Mouse (Mus musculus) ES-E14 (cell line): ENCODE results near the gene Mapk10. TPM values are rescaled to one million over a fixed set of nuclear protein-coding genes. Genes with fewer than 3 reads are reported as not detected.

Source experiments
- DNase-seq: peaks from one replicate; pipeline ENCODE4 v3.0.0-alpha.2; 2013; ENCODE audit warnings: low read depth, low spot score
- H3K27ac ChIP-seq: 2 replicates; pipeline ENCODE4 v1.5.1; 2012; ENCODE audit warnings: low read depth, mild to moderate bottlenecking, low read length, moderate library complexity, mixed read lengths; ENCODE audit not compliant: poor library complexity, insufficient read depth, severe bottlenecking
- H3K36me3 ChIP-seq: 2 replicates; pipeline ENCODE4 v1.6.1; 2012; ENCODE audit warnings: mild to moderate bottlenecking, low read length, moderate library complexity, mixed read lengths; ENCODE audit not compliant: control insufficient read depth, poor library complexity, insufficient read depth, severe bottlenecking
- H3K4me1 ChIP-seq, 2 experiments: fragments of 150-350 bp in 1 of 2; sonication (generic) in 1 of 2; 2 replicates each; pipeline ENCODE4 v1.6.1; 2012; ENCODE audit warnings: low read length in 2 of 2, mild to moderate bottlenecking in 1 of 2, mixed read lengths in 1 of 2; ENCODE audit not compliant: control insufficient read depth in 2 of 2, insufficient read depth in 2 of 2, poor library complexity in 1 of 2
- H3K4me3 ChIP-seq, 2 experiments: fragments of 150-350 bp in 1 of 2; sonication (generic) in 1 of 2; 2 replicates each; pipeline ENCODE4 v1.5.1; 2012; ENCODE audit warnings: low read length in 2 of 2, low read depth in 1 of 2, mild to moderate bottlenecking in 1 of 2, mixed read lengths in 1 of 2; ENCODE audit not compliant: insufficient read depth in 1 of 2, poor library complexity in 1 of 2, severe bottlenecking in 1 of 2
- H3K9ac ChIP-seq: 2 replicates; pipeline ENCODE4 v1.6.1; 2012; ENCODE audit warnings: low read depth, mild to moderate bottlenecking, low read length, mixed read lengths; ENCODE audit not compliant: poor library complexity, insufficient read depth, severe bottlenecking
- H3K9me3 ChIP-seq: fragments of 150-350 bp; sonication (generic); 2 replicates; pipeline ENCODE4 v1.6.1; 2012; ENCODE audit warnings: low read depth, mild to moderate bottlenecking, low read length; ENCODE audit not compliant: control insufficient read depth, insufficient read depth
- CHD2 ChIP-seq: IDR thresholded peaks from 2 replicates; pipeline ENCODE4 v1.6.1; 2014; ENCODE audit warnings: mild to moderate bottlenecking, low read depth, low read length, inconsistent platforms
- HCFC1 ChIP-seq: IDR thresholded peaks from 2 replicates; pipeline ENCODE4 v1.6.1; 2012; ENCODE audit warnings: low read length, inconsistent platforms, borderline replicate concordance; ENCODE audit not compliant: insufficient read depth
- MAFK ChIP-seq: IDR thresholded peaks from 2 replicates; pipeline ENCODE4 v1.6.1; 2014; ENCODE audit warnings: mild to moderate bottlenecking, low read depth, low read length, inconsistent platforms; ENCODE audit not compliant: insufficient read depth
- ZC3H11A ChIP-seq: IDR thresholded peaks from 2 replicates; pipeline ENCODE4 v1.6.1; 2012; ENCODE audit warnings: low read depth, mild to moderate bottlenecking, inconsistent platforms, low read length, borderline replicate concordance
- ZNF384 ChIP-seq: IDR thresholded peaks from 2 replicates; pipeline ENCODE4 v1.6.1; 2012; ENCODE audit warnings: low read depth, low read length, inconsistent platforms
- in situ Hi-C, 2 experiments: fragments of 600-800 bp; cut with MboI; formaldehyde crosslinking; loops; one replicate each; pipeline ENCODE4 v1.15.1; 2025; ENCODE audit warnings: low sequenced_read_pairs in 2 of 2, inconsistent platforms in 1 of 2; ENCODE audit not compliant: unreplicated experiment in 2 of 2
- total RNA-seq: library from RNA; depleted of rRNA; stranded (reverse); fragments of 300-350 nt; gene quantifications from 2 replicates; pipeline ENCODE4 v1.2.3, GENCODE M21; 2012

The Mapk10 gene
- total RNA-seq, 1 experiment = 1.9 TPM

GRCm38 (mm10) chr5:103014309-103014708 is 196.8 kb downstream of the Mapk10 start:
- no peak overlapping the region for H3K27ac ChIP-seq
- DNase-seq = no peak
- no peak overlapping the region for H3K9ac ChIP-seq
- no peak for TF ChIP-seq CHD2
- no peak for TF ChIP-seq HCFC1
- H3K4me3 ChIP-seq = no peak overlapping the region
- no peaks in the 10 kb centered on the region for H3K9me3 ChIP-seq
- in situ Hi-C loops = no loop called here
- no peaks in the 10 kb centered on the region for H3K36me3 ChIP-seq
- no peaks in the 10 kb centered on the region for H3K4me1 ChIP-seq

GRCm38 (mm10) chr5:103008894-103009293 is 202.2 kb downstream of the Mapk10 start:
- no peak for DNase-seq
- Histone ChIP-seq H3K4me1 (no peaks in the 10 kb centered on the region), H3K4me3 (no peak overlapping the region), H3K27ac (no peak overlapping the region), H3K36me3 (no peaks in the 10 kb centered on the region), H3K9me3 (no peaks in the 10 kb centered on the region), H3K9ac (no peak overlapping the region)
- in situ Hi-C loops = no loop called here
- TF ChIP-seq CHD2 = no peak
- TF ChIP-seq HCFC1 = no peak
- no peak for TF ChIP-seq ZC3H11A
- no peak for TF ChIP-seq ZNF384
- no peak for TF ChIP-seq MAFK

DNA sequence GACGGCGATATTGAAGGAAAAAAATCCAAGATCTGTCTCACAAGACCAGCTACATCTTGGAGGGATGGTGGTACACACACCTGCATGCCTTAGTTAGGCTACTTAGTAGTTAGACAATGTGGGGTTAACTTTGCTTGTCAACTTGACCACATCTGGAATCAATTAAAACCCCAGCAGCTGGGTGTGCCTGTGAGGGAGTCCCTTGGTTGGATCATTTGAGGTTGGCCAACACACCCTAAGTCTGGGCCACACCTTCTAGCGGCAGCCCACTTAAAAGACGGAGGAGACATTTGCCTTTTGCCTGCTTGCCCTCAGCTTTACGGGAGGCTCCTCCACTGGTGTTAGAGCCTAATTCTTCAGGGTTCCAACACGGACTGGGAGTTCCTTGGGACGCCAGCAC is 209.0 kb downstream of the Mapk10 start:
- no peak for DNase-seq
- Histone ChIP-seq H3K4me3 (no peak overlapping the region), H3K27ac (no peak overlapping the region), H3K4me1 (no peaks in the 10 kb centered on the region), H3K9me3 (no peaks in the 10 kb centered on the region), H3K36me3 (no peaks in the 10 kb centered on the region), H3K9ac (no peak overlapping the region)
- TF ChIP-seq MAFK (no peak), HCFC1 (no peak), ZC3H11A (no peak), CHD2 (no peak), ZNF384 (no peak)
- in situ Hi-C loops = no loop called here

DNA sequence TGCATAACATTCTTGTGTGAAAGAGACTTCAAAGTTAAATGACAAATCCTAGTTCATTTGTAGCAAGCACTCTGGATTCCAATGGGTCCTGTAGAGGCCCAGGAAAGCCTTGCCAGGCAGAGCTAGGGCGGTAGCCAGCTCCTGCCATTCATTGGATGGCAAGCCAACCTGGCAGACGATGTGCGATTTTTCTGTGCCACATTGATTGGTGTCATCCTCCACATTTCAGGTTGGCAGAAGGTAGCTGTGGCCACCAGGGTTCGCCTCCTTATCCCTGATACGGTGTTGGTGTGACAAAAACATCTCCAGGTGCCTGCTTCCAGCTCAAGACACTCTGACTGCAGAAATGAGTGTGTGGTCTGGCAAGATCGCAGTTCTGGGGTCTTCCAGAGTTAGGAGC is 210.6 kb downstream of the Mapk10 start:
- no peaks in the 10 kb centered on the region for H3K9me3 ChIP-seq
- no peak for TF ChIP-seq ZNF384
- TF ChIP-seq MAFK = no peak
- TF ChIP-seq CHD2 = no peak
- TF ChIP-seq ZC3H11A = no peak
- TF ChIP-seq HCFC1 = no peak
- H3K36me3 ChIP-seq = no peaks in the 10 kb centered on the region
- no peak overlapping the region for H3K9ac ChIP-seq
- in situ Hi-C loops = no loop called here
- H3K4me1 ChIP-seq = no peaks in the 10 kb centered on the region
- no peak for DNase-seq
- no peak overlapping the region for H3K4me3 ChIP-seq
- H3K27ac ChIP-seq = no peak overlapping the region

DNA sequence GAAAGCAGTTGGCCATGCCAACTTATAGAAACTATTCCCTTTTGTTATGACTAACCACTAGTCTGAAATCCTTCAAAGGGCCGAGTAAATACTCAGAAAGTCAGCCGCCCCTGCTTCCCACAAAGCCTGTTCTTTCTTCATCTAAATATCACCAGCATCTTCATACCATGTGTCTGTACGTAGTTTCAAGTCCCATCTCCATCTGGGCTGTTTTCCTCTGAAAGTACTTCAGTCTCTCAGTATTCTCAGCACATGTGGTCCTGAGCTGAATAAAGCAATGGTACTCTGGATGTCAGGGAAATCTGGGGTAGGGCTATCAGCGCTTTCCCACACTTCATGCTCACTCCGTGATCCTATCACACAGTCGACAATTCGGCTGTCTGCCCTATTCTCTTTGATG is 212.6 kb downstream of the Mapk10 start:
- Histone ChIP-seq H3K4me1 (no peaks in the 10 kb centered on the region), H3K36me3 (no peaks in the 10 kb centered on the region), H3K4me3 (no peak overlapping the region), H3K9me3 (no peaks in the 10 kb centered on the region), H3K9ac (no peak overlapping the region), H3K27ac (no peak overlapping the region)
- TF ChIP-seq CHD2 (no peak), ZC3H11A (no peak), HCFC1 (no peak), MAFK (no peak), ZNF384 (no peak)
- in situ Hi-C loops = no loop called here
- DNase-seq = no peak
